Mouse (Mus musculus): ENCODE results near the gene Olfr1331.

- TF ChIP-seq POLR2A (IDR thresholded peaks at IDR 0.05; ENCODE audit: borderline replicate concordance, insufficient read depth, low read length): no peak
- TF ChIP-seq CTCF (IDR thresholded peaks at IDR 0.05; ENCODE audit: borderline replicate concordance, insufficient read depth, low read depth, low read length): no peak
These were observed 28.3 kb upstream of the Olfr1331 start, which contains the start of gene Olfr1333 for GRCm38 (mm10) chr4:118836179-118836578.
